Mouse (Mus musculus) forebrain, embryonic 11.5 days (tissue): Measurements from ENCODE around the gene Gpr107. TPM values are rescaled to one million over a fixed set of nuclear protein-coding genes. Genes with fewer than 3 reads are reported as not detected.
A peak's percentile ranks its signal among the peaks of the same experiment; 100 is the strongest.
"Not testable (repeated sequence)": the region's sequence is repeated elsewhere in the genome, so short reads cannot be mapped to it uniquely, and the experiment has no call there.

Source experiments
- ATAC-seq: fragments of 200-750 bp; cut with Nextera tagmentation; replicated peaks from 2 replicates; pipeline ENCODE4 v1.8.0; 2017; ENCODE audit warnings: moderate TSS enrichment; ENCODE audit not compliant: low FRiP score
- DNase-seq: peaks from one replicate; pipeline ENCODE4 v3.0.0-alpha.2; 2017; ENCODE audit warnings: low spot score
- H3K27ac ChIP-seq: fragments of 300-500 bp; sonication (generic); 2 replicates; pipeline ENCODE4 v1.5.1; 2014; ENCODE audit warnings: low read depth, low read length
- H3K27me3 ChIP-seq: fragments of 300-500 bp; sonication (generic); 2 replicates; pipeline ENCODE4 v1.6.1; 2014; ENCODE audit warnings: mild to moderate bottlenecking, low read length, mixed read lengths; ENCODE audit not compliant: control insufficient read depth, insufficient read depth
- H3K36me3 ChIP-seq: fragments of 300-500 bp; sonication (generic); 2 replicates; pipeline ENCODE4 v1.6.1; 2014; ENCODE audit warnings: mild to moderate bottlenecking, low read length, moderate library complexity, mixed read lengths; ENCODE audit not compliant: control insufficient read depth, insufficient read depth
- H3K4me1 ChIP-seq: fragments of 300-500 bp; sonication (generic); replicated peaks from 2 replicates; pipeline ENCODE4 v1.6.1; 2014; ENCODE audit warnings: low read length, mixed read lengths; ENCODE audit not compliant: control insufficient read depth, insufficient read depth
- H3K4me2 ChIP-seq: fragments of 300-500 bp; sonication (generic); 2 replicates; pipeline ENCODE4 v1.6.1; 2014; ENCODE audit warnings: low read depth, mild to moderate bottlenecking, low read length, moderate library complexity, mixed read lengths; ENCODE audit not compliant: severe bottlenecking
- H3K4me3 ChIP-seq: fragments of 300-500 bp; sonication (generic); 2 replicates; pipeline ENCODE4 v1.5.1; 2014; ENCODE audit warnings: low read depth, low read length
- H3K9ac ChIP-seq: fragments of 300-500 bp; sonication (generic); 2 replicates; pipeline ENCODE4 v1.6.1; 2014; ENCODE audit warnings: low read length
- H3K9me3 ChIP-seq: fragments of 300-500 bp; sonication (generic); 2 replicates; pipeline ENCODE4 v1.6.1; 2016; ENCODE audit warnings: low read length, mixed read lengths; ENCODE audit not compliant: control insufficient read depth
- WGBS: fragments of 180-500 bp; shearing (Covaris S2); extraction: QIAGEN DNeasy Blood & Tissue Kit; methylation state at CpG from one replicate; pipeline ENCODE4 v1.1.7; 2014; 5-methylcytosine and 5-hydroxymethylcytosine counted together
- polyA plus RNA-seq: library from polyadenylated mRNA; unstranded; fragments of >200 nt; fragmentation: Nextera tagmentation; extraction: Ambion mirVana; gene quantifications from 2 replicates; pipeline ENCODE4 v1.2.1, GENCODE M21; 2014

Gene Gpr107
- polyA plus RNA-seq, 1 experiment from 2014 or later: 30.7 TPM

GRCm38 (mm10) chr2:31160147-31160920 is 8.2 kb downstream of the Gpr107 start:
- DNase-seq: no peak
- H3K27me3 ChIP-seq: no peaks in the 10 kb centered on the region
- H3K4me2 ChIP-seq: no peak overlapping the region
- H3K36me3 ChIP-seq: no peaks in the 10 kb centered on the region
- ATAC-seq: no peak
- 91% methylated on average over 10 of the region's 10 CpGs for WGBS
- H3K27ac ChIP-seq: no peak overlapping the region
- H3K4me1 ChIP-seq: no peaks in the 10 kb centered on the region
- H3K9me3 ChIP-seq: no peaks in the 10 kb centered on the region
- no peak overlapping the region for H3K9ac ChIP-seq
- no peak overlapping the region for H3K4me3 ChIP-seq

DNA sequence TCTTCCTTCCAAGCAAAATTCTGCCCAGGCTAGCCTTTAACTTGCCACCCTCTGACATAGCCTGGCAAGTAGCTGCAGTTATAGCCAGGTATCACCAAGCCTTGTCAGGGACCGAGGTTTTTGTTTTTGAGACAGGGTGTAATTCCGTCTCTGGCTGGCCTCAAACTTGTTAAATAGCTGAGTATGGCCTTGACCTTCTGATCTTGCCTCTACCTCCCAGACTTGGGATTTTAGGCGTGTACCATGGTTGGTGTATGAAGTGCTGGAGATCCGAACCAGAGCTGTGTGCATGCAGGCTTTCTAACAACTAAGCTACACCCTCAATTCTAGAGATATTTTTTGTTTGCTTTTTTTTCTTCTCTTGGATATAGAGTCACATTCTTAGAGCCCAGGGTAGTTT is 9.5 kb downstream of the Gpr107 start:
- no peak overlapping the region for H3K9ac ChIP-seq
- no peak overlapping the region for H3K4me3 ChIP-seq
- no peak overlapping the region for H3K4me2 ChIP-seq
- no peaks in the 10 kb centered on the region for H3K27me3 ChIP-seq
- no peaks in the 10 kb centered on the region for H3K4me1 ChIP-seq
- ATAC-seq: no peak
- no peak for DNase-seq
- no peaks in the 10 kb centered on the region for H3K9me3 ChIP-seq
- 92% methylated on average over 4 of the region's 4 CpGs for WGBS
- no peaks in the 10 kb centered on the region for H3K36me3 ChIP-seq
- no peak overlapping the region for H3K27ac ChIP-seq

DNA sequence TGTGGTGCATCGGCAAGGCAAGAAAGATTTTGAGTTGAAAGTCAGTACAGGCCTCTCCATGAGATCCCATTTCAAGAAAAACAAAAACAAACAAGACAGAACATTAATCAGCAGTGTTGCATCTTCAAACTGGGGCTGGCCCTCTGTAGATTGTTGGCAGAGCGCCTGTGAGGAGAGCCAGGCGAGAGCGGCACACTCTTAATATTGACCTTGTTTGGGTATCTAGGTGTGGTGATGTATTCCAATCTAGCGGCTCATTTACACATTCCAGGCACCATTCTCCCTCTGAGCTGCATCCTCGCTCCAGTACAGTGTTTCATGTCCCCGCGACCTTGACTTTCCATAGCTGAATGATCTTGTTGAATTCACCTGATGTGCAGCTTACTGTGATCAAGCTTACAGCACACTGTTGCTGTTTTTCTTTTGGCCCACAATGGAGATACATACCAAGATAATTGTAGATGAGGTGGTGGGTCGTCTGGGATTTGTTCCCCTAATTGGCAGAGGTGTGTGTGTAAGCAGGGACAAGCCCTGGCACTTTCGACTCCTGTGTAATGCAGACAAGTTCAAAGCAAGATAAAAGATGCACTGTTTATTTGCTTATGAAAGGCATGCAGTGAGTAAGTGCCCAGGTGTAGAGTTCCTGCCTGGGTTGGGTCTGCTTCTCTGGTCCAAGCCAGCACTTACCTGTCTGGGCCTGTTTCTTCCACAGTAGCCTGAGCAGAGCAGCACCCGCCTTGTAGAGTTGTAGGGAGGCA is 11.4 kb downstream of the Gpr107 start:
- no peaks in the 10 kb centered on the region for H3K36me3 ChIP-seq
- no peak for ATAC-seq
- H3K9ac ChIP-seq: no peak overlapping the region
- no peak overlapping the region for H3K4me2 ChIP-seq
- no peaks in the 10 kb centered on the region for H3K9me3 ChIP-seq
- H3K4me1 ChIP-seq: no peaks in the 10 kb centered on the region
- H3K4me3 ChIP-seq: no peak overlapping the region
- H3K27ac ChIP-seq: no peak overlapping the region
- no peaks in the 10 kb centered on the region for H3K27me3 ChIP-seq
- 90% methylated on average over 11 of the region's 11 CpGs for WGBS
- no peak for DNase-seq

GRCm38 (mm10) chr2:31164841-31165455 is 12.8 kb downstream of the Gpr107 start:
- Histone ChIP-seq H3K4me3 (no peak overlapping the region), H3K9me3 (no peaks in the 10 kb centered on the region), H3K27ac (no peak overlapping the region), H3K4me2 (no peak overlapping the region), H3K27me3 (no peaks in the 10 kb centered on the region), H3K4me1 (no peaks in the 10 kb centered on the region), H3K36me3 (no peaks in the 10 kb centered on the region), H3K9ac (0 out of 2 replicates have a peak overlapping the region, but pooled peaks have one; percentile 3)
- WGBS: 64% methylated on average over 5 of the region's 5 CpGs
- ATAC-seq: no peak
- DNase-seq: no peak

DNA sequence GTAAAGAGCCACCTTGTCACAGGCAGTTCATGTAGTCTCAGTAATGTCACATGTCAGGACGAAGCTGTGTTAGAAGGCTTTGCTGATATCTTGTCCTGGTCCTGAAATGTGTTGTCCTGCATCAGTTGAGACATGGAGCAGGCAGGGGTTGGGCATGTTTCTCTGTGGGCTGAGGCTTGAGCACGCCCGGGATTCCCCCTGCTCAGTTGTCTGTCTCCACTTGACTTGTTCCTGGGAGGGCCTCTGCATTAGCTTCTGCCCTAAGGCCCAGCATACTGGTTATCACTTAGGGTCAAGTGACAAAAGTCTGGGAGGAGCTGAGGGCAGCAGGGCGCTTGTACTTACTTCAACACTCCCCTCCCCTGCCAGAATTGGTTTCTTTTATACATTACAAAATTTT is 13.4 kb downstream of the Gpr107 start:
- H3K36me3 ChIP-seq: 0 out of 2 replicates have a peak, but pooled peaks cover 2% of the 10 kb centered on the region

GRCm38 (mm10) chr2:31167571-31167970 is 15.5 kb downstream of the Gpr107 start:
- not testable (repeated sequence) for H3K9ac ChIP-seq, DNase-seq, H3K4me1 ChIP-seq, H3K9me3 ChIP-seq, H3K4me3 ChIP-seq, H3K36me3 ChIP-seq, H3K4me2 ChIP-seq, ATAC-seq, H3K27ac ChIP-seq, H3K27me3 ChIP-seq
- WGBS: 95% methylated on average over 2 of the region's 2 CpGs

More for the DNA sequence above, 13.4 kb downstream of the Gpr107 start:
- ATAC-seq (no peak), DNase-seq (no peak)
- 75% methylated on average over 4 of the region's 4 CpGs for WGBS
- Histone ChIP-seq H3K4me3 (no peak overlapping the region), H3K9ac (0 out of 2 replicates have a peak overlapping the region, but pooled peaks have one; percentile 3), H3K4me1 (no peaks in the 10 kb centered on the region), H3K4me2 (no peak overlapping the region), H3K27me3 (no peaks in the 10 kb centered on the region), H3K9me3 (no peaks in the 10 kb centered on the region), H3K27ac (no peak overlapping the region)

GRCm38 (mm10) chr2:31169001-31169400 is 16.9 kb downstream of the Gpr107 start:
- H3K36me3 ChIP-seq: peaks cover 7% of the 10 kb centered on the region

DNA sequence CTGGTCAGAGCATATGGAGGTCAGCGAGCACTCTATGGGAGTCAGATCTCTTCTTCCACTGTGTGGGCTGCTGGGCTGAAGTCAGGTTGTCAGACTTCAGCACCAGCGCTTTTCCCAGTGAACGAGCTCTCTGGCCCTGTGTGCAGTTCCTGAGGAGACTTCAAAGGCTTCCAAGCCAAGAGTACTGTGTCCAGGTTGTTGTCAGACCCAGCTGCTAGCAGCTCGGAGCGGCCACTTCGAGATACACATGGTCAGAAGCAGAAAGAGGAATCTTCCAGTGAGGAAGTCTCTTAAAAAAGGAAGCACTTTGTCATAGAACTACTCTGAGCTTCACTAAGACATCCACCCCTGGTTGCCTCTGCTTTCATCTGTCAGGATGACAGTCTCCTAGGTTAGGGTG is 18.0 kb downstream of the Gpr107 start:
- Histone ChIP-seq H3K9ac (no peak overlapping the region), H3K27ac (no peak overlapping the region), H3K36me3 (peaks cover 7% of the 10 kb centered on the region), H3K9me3 (no peaks in the 10 kb centered on the region), H3K27me3 (no peaks in the 10 kb centered on the region), H3K4me1 (no peaks in the 10 kb centered on the region), H3K4me2 (no peak overlapping the region), H3K4me3 (no peak overlapping the region)
- no peak for ATAC-seq
- DNase-seq: no peak
- 88% methylated on average over 6 of the region's 6 CpGs for WGBS

More at GRCm38 (mm10) chr2:31169001-31169400, 16.9 kb downstream of the Gpr107 start:
- 92% methylated on average over 10 of the region's 10 CpGs for WGBS
- no peaks in the 10 kb centered on the region for H3K4me1 ChIP-seq
- DNase-seq: no peak
- H3K9me3 ChIP-seq: no peaks in the 10 kb centered on the region
- H3K4me2 ChIP-seq: no peak overlapping the region
- no peak overlapping the region for H3K9ac ChIP-seq
- H3K27ac ChIP-seq: no peak overlapping the region
- H3K27me3 ChIP-seq: no peaks in the 10 kb centered on the region
- no peak for ATAC-seq
- no peak overlapping the region for H3K4me3 ChIP-seq
